Mouse (Mus musculus) heart, postnatal 25 days (tissue): ENCODE results near the gene Nyap2. TPM values are rescaled to one million over a fixed set of nuclear protein-coding genes. Genes with fewer than 3 reads are reported as not detected.
"Not testable (repeated sequence)": the region's sequence is repeated elsewhere in the genome, so short reads cannot be mapped to it uniquely, and the experiment has no call there.

Source experiments
- DNase-seq: peaks from one replicate; pipeline ENCODE4 v3.0.0; 2022; ENCODE audit warnings: low spot score
- intact Hi-C: fragments of 180-260 bp; cut with DNase I; formaldehyde crosslinking; loops from one replicate; pipeline ENCODE4 v1.15.1; 2025
- total RNA-seq, 2 experiments: library from RNA; stranded (reverse); gene quantifications; 2 replicates each; pipeline ENCODE4 v1.2.3; 2021

Nyap2 gene
- total RNA-seq, 2 experiments from 2014 or later = not detected

GRCm38 (mm10) chr1:81173303-81173702 lies 96.6 kb downstream of the Nyap2 start:
- intact Hi-C loops = no loop called here
- DNase-seq = no peak

DNA sequence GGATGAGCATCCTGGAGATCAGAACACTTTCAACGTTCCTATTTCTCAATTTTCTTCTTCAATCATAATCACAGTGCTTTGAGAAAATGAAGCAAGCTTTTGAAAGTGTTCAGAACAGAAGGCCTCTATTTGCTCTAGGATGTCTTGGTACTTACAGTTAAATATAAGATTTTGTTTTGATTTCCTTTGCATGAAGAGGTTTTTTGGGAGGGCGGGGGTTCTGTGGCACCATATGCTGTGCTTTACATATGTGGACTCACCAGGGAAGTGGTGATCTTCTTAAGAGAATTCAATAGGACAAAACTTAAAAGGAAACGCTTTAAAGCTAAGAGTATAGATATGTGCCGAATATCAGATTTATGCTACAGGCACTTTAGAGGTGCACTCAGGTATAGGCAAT lies 103.0 kb downstream of the Nyap2 start:
- no peak for DNase-seq
- intact Hi-C loops = no loop called here

GRCm38 (mm10) chr1:81180686-81181085 lies 103.9 kb downstream of the Nyap2 start:
- intact Hi-C loops = no loop called here
- no peak for DNase-seq

DNA sequence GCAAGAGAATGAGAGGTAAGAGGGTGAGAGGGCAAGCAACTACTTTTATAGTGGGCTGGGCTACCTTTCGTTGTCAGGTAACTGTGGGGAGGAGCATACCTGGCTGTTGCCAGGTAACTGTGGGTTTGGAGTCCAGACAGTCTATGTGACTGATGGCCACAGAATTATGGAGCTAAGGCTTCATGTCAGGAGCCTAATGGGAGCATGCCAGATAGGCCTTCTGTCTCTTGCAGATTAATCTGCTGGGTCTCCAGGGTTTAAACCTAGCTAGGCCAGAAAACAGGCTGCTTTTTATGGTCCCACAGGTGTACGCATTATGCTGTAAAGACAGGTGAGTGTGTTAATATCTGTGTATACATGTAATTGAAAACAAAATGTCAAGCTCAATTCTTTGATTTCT lies 132.8 kb downstream of the Nyap2 start:
- intact Hi-C loops = no loop called here
- no peak for DNase-seq

DNA sequence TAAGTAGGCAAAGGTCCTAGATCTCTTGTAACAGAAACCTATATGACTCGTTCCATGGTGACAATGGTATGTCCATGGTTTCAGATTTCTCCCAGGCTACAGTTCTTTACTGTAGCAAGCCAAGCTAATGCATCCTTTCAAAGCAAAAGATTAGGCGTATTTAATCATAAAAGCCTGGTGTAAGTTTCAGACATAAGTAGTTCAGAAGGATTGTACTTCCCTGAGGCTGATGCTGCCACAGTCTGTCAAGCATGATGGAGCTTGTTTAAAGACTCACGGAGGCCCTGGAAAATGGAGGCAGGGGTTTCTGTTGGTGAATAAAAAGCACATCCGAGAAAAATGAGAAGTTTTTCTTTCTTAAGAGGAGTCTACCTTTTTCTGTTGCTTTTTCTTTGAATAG lies 134.7 kb downstream of the Nyap2 start:
- intact Hi-C loops = no loop called here
- DNase-seq = no peak

GRCm38 (mm10) chr1:81219790-81220189 lies 143.0 kb downstream of the Nyap2 start:
- no peak for DNase-seq
- intact Hi-C loops = no loop called here

DNA sequence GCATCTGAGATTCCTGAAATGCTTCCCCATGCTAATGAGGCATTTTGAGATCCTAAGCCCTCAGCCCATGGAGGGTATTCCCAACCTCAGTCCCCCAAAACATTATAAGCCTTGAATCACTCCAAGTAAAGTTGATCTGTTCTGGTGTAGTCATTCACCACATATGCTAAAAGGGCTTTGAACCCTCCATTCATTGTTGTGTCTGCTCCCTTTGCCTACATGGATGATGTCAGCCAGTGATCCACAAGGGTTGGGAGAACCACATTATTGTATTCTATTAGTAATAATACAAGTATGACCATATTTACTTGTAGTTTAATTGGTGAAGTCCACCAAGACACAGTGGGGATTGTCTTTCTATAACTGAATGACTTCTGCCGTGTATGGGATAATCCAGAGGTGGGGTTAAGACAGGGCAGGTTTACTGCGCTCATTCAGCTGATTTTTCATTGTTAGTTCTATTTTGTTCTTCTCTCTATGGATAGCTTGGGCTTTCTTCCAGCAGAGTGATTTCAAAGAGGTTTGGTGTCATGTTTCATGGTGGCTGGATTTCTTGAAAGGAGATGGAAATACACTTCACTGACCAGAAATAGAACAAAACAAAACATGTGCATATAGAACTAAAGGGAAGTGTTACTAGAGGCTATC lies 155.1 kb downstream of the Nyap2 start:
- no peak for DNase-seq
- intact Hi-C loops = no loop called here

- intact Hi-C loops, DNase-seq: not testable (repeated sequence)
Observed at GRCm38 (mm10) chr1:81232407-81232789, 155.6 kb downstream of the Nyap2 start.

DNA sequence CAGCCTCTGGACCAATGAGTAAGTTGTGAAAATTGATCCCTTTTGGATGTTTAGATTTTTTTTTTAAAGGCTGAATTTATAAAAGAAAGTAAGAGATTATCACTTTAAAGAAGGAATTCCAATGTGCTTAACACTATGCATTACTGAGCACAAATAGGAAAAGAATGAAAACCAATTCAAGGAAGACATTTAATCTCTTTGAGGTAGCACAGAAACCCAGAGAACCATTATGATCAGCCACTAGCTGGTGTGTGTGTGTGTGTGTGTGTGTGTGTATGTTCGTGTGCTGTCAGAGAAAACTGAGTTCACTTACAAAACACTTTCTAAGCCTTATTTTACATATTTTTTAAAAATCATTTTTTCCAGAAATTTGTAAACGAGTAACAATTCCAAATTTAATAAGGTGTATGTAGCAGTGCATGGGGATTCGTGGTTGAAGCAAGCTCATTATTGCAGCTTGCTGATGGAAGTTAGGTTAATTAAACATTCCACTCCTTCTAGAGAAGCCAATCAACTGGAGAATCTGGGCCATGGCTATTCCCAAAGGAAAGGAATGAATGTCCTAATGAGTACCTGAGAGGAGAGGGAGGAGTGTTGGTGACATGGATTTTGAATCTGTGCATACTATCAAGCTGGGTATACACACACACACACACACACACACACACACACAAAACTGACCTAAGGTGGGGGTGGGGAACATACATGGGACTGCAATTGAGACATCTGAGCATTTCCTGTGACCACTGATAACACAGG lies 171.9 kb downstream of the Nyap2 start:
- no peak for DNase-seq
- intact Hi-C loops = no loop called here

DNA sequence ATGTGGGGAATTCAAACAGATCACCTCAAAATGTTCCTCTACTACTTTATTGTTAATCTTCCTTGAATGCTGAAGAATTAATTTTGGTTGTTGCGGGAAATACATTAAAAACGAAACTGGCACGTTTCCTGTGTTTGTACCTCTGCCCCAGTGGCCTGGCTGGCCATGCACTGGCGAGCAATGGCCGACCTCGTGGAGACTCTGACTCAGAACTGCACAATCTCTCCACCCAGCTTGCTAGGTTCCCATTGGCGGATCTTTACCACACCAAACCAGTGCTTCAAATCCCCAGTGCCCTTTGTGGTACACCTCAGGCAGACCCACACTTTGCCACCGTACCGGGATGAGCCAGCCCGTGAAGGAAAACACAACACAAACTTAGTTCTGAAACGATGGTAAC lies 173.3 kb downstream of the Nyap2 start:
- no peak for DNase-seq
- intact Hi-C loops = no loop called here

GRCm38 (mm10) chr1:81266441-81266840 lies 189.7 kb downstream of the Nyap2 start:
- DNase-seq = no peak
- intact Hi-C loops = no loop called here

DNA sequence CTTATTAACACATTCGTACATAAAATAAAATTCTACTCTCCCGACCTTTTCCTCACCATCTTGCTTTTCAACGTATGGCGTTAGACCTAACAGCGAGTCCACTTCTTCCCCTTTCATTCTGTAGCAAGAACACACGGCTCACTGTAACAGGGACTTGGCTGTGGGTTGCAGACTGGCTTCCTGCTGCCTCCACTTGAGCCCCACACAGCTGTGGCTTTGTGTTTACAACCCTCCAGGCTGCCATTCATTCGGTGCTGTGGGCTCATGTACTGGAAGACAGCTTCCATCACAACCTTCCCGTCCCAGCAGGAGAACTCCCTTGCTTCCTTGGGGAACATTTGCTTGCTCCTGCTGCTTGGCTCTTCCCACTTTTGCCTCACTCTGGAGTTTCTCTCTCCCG lies 204.2 kb downstream of the Nyap2 start:
- intact Hi-C loops = no loop called here
- DNase-seq = no peak

- intact Hi-C loops = loop anchor here (2.0 kb wide), 1 partner anchor 455 kb away; no protein-coding TSS in a partner anchor
- DNase-seq = no peak
Observed at GRCm38 (mm10) chr1:81285633-81286032, 208.9 kb downstream of the Nyap2 start.

GRCm38 (mm10) chr1:81287088-81287487 lies 210.3 kb downstream of the Nyap2 start:
- intact Hi-C loops = loop anchor here (2.0 kb wide), 1 partner anchor 456 kb away; no protein-coding TSS in a partner anchor
- no peak for DNase-seq

- intact Hi-C loops = loop anchor here (5.0 kb wide), 1 partner anchor 468 kb away; no protein-coding TSS in a partner anchor
- DNase-seq = no peak
Observed at GRCm38 (mm10) chr1:81300735-81301134, 224.0 kb downstream of the Nyap2 start.

GRCm38 (mm10) chr1:81301661-81302060 lies 224.9 kb downstream of the Nyap2 start:
- intact Hi-C loops = loop anchor here (5.0 kb wide), 1 partner anchor 469 kb away; no protein-coding TSS in a partner anchor
- no peak for DNase-seq

DNA sequence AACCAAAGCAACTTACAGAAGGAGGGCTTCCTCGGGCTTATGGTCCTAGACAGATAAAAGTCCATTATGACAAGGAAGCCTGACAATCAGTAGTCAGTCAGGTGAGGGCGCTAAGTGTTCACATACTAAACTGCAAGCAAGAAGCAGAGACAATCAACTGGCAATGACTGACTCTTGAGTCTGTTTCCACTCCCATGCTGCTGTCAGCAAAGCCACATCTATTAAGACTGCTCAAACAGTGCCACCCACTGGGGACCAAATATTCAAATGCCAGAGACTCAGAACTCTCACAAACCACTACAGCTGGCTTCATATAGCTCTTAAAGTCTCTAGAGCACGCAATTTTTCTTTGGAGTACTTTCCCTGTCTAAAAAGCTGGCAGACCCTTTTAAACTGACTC lies 226.6 kb downstream of the Nyap2 start:
- DNase-seq = no peak
- intact Hi-C loops = loop anchor here (5.0 kb wide), 1 partner anchor 471 kb away; no protein-coding TSS in a partner anchor

GRCm38 (mm10) chr1:81307407-81307806 lies 230.7 kb downstream of the Nyap2 start:
- intact Hi-C loops = no loop called here
- no peak for DNase-seq

DNA sequence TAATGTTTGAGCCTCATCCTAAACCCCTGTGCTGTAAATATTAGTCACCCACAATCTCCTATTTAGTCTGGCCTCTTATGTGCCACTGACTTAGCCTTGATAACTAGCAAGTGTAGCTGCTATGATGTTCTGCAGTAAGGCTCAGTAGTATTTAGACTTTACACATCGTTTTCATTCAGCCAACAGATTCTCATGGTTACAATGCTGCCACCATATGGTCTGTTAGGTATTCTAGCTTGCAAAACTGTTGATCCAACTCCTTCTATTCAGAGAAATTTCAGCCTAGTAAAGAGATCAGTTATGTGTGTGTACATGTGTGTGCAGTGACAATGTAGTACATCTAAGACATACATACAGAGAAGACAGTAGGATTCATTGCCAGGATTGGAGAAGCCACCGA lies 231.2 kb downstream of the Nyap2 start:
- DNase-seq = no peak
- intact Hi-C loops = no loop called here

DNA sequence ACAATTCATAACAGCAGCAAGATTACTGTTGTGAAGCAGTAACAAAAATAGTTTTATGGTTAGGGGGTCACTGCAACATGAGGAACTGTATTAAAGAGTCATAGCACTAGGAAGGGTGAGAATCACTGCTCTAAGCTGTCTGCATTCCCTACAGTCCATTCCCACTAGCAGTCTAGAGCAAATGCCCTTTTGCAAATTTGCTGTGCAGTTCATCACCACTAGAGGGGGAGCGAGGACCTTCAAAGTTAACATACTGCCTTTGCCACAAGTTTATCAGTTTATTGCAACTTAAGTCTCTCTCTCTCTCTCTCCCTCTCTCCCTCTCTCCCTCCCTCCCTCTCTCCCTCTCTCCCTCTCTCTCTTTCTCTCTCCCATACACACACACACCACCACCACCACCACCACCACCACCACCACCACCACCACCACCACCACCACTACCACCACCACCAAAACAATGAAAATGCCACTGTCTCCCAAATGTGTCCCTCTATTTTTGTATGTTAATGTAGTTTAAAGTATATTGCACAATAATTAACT lies 233.4 kb downstream of the Nyap2 start:
- intact Hi-C loops = loop anchor here (10.0 kb wide), 1 partner anchor 205 kb away; no protein-coding TSS in a partner anchor
- no peak for DNase-seq

DNA sequence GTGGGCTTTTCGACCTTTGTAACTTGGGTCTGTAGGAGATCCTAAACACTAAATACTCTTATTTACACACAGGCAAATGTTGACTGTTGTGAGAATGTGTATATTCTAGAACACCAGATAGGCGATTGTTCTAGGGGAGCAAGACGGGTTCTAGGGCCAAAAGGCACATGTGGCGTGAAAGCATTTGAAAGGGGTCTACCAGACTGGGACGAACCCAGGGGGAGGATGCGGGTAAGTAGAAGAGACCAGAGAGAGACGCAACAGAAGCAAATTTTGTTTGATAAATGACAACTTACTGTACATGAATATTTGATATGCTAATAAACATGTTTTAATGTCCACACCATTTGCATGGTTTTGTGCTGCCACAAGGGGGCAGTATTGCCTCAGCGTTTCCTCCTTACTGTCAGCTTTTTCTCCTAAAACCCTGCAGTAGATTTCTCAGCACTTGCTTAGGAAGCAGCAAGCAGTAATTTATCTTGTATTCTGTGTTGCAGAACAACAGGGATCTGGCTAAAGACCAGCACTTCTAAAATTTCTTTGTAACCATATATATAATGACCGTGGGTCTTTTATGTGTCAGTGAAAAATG lies 239.7 kb downstream of the Nyap2 start:
- intact Hi-C loops = loop anchor here (1.0 to 10.0 kb wide), 4 partner anchors 198 to 1160 kb away; no protein-coding TSS in a partner anchor

More for the DNA sequence above, 239.7 kb downstream of the Nyap2 start:
- DNase-seq = no peak
